Mouse (Mus musculus) kidney, adult 18-20 months (tissue): Measurements from ENCODE around the gene Tchp.

Experiments used
- DNase-seq: peaks from one replicate; pipeline ENCODE4 v3.0.0; 2021

Gene Tchp

GRCm38 (mm10) chr5:114698044-114698746 is 9.4 kb upstream of the Tchp start:
- no peak for DNase-seq

DNA sequence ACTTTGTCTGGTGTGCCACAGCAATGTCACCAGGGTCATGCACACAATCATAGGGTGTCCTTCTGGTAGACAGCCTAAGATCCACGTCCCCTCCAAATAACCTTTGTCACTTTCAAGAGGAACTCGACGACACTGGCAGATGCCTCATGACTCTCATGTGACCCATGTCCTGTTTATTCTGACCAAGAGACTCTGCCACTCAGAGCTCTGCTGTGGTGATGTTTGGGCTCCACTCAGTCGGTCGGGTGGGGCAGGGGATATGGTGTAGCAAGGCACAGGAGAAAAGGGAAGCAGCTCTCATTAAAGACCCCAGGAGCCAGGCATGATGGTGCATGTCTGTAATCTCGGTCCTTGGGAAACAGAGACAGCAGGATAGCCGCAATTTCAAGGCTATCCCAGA is 8.5 kb upstream of the Tchp start:
- DNase-seq: no peak

GRCm38 (mm10) chr5:114702403-114703392 is 4.9 kb upstream of the Tchp start:
- no peak for DNase-seq

DNA sequence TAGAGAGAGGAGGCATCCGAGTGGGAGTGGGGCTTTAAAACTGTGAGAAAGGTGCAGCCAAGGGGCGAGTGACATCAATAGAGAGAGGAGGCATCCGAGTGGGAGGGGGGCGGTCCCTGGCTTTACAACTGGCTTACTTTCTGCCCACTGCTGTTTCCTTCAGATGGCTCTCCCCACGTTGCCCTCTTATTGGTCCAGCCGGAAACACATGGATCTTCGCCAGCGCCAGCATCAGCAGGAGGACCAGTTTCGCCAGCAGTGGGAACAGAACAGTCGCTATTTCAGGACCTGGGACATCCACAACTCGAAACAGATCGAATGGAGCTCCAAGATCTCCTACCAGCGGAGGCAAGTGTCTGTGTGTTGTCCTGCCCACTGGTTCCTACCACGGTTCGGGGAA is 931 bp downstream of the Tchp start:
- no peak for DNase-seq

DNA sequence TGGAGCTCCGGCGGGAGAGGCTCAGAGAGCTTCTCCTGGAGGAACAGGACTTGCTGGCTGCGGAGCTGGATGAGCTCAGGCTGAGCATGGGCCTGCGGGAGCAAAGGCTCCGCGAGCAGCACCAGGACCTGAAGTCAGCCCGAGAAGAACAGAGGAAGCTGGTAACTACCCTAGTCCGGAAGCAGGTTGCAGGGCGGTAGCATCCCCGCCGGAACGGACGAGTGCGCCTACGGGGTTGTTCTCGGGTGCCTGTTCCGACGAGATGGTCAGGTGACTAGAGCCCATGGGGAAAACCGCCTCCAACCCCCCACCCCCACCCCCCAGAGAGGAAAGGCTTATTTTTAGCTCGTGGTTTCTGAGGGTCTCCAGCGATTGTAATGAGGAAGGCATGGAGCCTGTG is 1.8 kb downstream of the Tchp start:
- DNase-seq: no peak

GRCm38 (mm10) chr5:114714551-114714950 is 7.0 kb downstream of the Tchp start:
- DNase-seq: no peak

- DNase-seq: no peak
These were observed 9.7 kb downstream of the Tchp start for GRCm38 (mm10) chr5:114717292-114717691.

DNA sequence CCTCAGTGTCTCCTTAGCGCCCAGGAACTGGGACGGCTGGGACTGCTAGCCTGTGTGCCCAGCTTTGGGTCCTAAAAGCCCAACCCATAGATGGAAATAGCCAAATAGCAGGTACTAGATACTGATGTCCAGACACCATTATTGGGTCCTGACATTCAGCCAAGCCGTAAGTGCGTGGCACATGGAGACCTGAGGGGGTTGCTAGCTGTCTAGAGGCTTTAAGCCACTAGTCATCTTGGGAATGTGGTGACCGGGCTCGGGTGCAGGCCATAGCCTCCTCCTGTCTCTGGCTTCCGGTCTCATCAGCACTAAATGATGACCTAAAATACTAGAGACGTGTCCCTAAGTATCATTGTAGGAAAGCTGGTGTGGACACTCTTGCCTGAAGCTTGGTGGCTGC is 10.4 kb downstream of the Tchp start:
- DNase-seq: no peak

DNA sequence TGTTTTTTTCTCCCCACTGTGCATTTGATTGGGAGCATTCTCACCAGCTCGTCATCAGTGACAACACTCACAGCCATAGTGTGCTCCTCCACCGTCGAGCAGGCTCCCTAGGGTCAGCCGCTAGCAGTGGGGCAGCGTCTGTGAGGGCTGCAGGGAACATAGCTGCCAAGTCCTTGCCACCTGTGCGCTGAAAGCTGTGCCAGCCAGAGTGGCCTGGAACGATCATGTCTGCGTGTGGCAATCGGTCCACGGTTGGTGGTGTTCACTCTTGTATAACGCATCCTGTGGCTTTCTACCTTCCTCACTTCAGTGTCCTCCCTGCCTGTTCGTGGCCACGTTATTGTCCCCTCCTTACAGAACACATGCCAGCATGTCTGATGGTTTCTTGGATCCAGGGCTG is 10.9 kb downstream of the Tchp start:
- no peak for DNase-seq

DNA sequence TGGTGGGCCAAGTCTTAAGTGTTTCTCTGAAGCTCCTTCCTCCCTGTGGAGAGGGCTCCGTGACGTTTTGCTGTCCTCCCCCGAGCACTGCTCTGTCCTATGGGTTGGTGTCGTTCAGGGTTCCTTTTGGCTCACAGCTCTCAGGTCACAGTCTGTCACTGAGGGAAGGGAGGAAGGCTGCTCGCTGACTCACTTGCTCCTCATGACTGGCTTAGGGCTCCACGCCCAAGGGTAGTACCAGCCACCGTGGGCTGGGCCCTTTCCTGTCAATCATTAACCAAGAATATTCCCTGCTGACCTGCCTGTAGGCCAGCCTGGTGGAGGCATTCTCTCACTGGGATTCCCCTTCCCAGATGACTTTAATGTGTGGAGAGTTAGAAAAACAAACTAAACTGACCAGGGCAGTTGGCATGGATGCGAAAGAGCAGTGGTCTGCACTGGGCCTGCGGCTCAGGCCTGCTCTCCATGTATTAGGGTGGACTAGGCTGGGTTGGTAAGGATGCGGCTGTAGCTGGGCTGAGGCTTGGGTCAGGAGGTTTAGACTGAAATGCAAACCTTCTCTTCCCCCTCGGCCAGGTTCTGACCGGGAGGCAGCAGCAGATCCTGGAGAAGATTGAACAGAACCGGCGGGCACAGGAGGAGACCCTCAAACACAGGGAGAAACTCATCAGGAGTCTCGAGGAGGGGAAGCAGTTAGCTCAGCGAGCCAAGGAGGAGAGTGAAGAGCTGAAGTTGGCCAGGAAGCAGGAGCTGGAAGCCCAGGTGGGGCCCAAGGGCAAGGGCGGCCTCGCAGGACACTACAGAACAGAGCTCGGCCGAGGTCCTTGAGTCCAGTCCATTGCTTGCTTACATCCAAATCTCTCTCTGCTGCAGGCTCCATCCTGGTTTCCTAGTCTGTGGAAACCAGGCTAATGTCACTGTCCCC is 11.7 kb downstream of the Tchp start:
- peak; percentile 75 for DNase-seq

DNA sequence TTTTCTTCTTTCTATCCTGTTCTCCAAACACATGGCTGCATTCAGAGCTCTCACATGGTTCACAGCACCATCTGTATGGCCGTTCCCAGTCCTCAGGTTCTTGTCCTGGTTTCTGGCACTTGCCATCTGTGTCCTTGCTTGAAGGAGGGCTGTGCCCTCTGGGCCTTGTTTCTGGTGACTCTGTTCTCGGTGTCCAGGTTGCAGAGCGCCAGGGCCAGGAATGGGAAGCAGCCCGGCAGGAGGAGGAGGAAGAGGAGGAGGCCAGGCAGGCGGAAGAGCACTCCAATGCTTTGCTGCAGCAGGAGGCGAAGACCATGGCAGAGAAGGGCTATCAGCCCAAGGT is 12.3 kb downstream of the Tchp start:
- no peak for DNase-seq

DNA sequence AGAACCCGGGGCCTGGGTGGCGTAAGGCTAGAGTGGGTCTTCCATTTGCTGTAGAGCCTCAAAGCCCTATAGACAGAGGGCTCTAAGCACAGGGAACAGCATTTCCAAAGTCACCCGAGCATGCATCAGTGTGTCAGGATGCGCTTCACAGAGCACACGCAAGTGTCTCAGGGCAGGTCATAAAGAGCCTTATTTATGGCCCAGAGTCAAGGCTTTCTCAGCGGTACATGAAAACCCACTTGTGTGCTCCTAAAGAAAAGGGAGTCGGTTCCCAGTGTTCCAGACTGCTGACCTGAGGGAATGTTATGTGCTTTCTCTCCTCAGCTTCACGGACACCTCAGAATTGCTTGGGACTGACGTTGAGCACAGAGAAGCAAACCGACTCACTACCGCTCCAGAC is 13.2 kb downstream of the Tchp start:
- no peak for DNase-seq

- DNase-seq: no peak
These were observed 14.4 kb downstream of the Tchp start for GRCm38 (mm10) chr5:114721969-114722368.

DNA sequence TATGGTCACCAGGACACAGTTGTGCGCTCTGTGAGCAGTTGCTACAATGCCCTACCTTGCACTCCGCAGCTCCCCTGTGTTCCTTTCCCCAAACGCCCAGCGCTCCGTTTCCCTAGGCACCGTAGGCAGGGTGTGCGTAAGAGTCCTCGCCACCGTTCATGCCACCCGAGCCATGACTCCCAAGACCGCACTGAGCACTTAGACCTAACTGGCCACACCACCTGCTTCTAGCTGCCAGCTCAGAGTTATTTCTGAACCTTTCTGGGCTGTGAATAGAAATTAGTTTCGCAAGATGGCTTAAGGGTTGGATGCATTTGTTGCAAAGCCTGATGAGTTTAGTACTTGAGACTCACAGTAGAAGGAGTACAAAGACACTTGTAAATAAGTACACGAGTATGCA is 15.3 kb downstream of the Tchp start:
- no peak for DNase-seq

GRCm38 (mm10) chr5:114728160-114728559 is 20.6 kb downstream of the Tchp start:
- DNase-seq: no peak

DNA sequence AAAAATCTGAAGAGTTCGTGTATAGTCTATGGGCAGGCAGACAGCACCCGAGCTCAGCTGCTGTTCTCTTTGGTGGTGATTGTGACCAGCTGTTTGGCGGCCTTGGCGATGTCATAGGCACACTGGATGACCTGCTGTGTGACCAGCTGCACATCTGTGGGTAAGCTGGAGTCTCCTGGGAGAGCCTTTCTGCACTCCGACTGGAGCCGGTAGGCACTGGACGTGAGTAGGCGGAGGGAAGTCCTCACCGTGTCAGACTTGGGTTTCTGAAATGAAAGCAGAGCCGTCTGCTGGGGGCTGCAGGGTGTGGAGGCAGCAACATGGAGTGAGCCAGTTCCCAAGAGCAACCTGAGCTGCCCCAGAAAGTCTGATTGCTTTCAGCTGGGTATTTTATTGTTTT is 22.6 kb downstream of the Tchp start:
- no peak for DNase-seq

DNA sequence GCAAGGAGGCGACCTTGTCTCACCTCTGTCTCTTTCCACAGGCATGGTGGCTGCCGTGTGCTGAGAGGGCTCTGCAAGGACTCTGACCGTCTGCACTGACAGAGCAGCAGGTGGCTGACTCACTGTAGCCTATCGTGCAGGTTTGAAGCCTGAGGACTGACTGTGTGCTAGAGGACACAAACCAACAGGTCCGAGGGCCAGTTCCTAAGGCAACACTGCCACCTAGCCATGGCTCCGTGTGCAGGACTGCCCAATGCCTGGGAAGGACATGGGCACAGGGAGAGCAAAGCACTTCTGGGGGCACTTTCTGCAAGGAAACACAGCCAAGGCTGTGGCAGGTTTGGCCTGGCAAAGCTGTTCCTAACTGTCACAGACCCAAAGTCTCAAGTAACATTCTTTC is 23.9 kb downstream of the Tchp start:
- DNase-seq: no peak

DNA sequence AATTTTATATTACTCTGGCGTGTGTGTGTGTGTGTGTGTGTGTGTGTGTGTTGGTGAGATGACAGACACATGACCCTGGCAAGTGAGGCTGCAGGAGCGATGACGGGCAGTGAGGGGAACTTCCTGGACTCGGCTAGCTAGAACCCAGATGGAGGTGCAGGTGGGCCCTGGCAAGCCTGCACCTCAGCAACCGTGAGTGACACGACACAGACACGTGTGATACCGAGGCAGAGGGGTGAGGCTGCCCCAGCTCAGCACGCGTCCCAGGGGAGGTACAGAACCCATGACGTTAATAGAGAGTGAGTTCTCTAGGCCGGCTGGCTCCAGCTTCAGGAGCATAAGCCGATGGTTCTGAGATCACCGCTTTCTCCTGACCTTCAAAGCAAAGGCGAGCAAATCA is 24.4 kb downstream of the Tchp start:
- no peak for DNase-seq

DNA sequence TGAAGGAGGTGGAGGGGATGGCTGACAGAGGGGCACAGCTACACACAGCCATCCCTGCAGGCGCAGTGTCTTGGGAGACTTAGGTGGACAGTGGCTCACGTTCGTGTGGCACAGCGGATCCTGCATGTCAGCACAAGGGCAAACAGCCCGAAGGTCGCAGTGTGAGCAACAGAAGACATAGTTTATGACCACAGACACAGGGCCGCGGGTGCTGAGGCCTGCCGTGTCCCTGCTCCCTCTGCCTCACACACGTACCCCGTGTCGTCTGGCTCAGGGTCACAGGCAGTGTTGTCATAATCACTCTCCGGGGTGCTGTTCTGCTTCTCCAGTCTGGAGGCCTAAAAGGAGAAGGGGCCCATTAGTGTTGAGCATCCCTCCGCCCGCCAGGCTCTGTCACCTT is 26.0 kb downstream of the Tchp start:
- DNase-seq: no peak

GRCm38 (mm10) chr5:114737090-114737887 is 29.7 kb downstream of the Tchp start:
- DNase-seq: no peak

DNA sequence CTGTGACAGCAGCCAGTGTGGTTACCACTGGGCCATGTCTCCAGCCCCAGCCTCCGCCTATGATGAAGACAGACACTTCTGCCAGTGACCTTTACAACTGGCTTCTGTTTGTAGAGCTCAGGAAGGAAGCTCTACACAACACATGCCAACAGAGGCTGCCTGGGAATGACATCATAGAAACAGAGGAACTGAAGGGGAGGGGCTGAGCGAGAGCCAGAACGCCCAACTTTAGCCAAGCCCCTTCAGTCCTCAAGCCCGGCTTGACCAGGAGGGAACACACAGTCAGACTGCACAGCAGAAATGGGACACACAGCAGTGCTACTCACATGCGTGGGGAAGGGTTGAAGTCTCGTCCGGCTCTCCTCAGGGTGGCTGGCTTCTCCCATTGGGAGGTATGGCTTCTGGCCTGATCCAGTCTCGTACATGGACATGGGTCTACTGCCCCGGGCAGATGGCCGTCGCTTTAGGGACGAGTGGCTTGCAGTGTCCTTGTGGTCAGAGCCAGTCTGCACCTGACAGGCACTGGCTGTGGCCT is 31.2 kb downstream of the Tchp start:
- DNase-seq: peak; percentile 30

GRCm38 (mm10) chr5:114740595-114740994 is 33.0 kb downstream of the Tchp start:
- no peak for DNase-seq
